ENCODE assay signal across 24 mouse cellular contexts in the genomic region with DNA sequence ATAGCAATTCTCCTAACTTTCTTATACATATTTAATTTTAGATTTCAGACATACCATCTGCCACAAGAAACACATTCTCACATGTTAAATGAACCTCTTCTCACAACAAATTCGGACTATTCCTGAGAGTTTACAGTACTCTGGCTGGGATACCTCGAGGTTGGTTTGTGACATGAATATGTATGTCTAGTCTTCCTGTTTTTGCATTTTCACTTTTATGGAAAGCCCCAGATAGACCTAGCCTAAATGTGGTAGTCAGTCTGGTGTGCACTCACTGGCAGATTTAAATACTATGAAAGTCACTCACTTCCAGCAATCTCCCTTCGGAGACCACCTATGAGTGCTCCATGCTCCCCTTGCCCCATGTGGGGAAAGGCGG. TPM values are rescaled to one million over a fixed set of nuclear protein-coding genes. Genes with fewer than 3 reads are reported as not detected.
A peak's percentile ranks its signal among the peaks of the same experiment; 100 is the strongest.
DNase-seq lines count a peak whose midpoint lies in the region; ATAC-seq lines count a peak whose summit lies in the region.
"Had no signal": no experiment of that assay in that cellular context is flagged by ENCODE, and none has a peak within 500 bp of the region (broad histone marks: within the 10 kb centered on the region; RNA-seq: fewer than 3 reads in every experiment).

No protein-coding gene starts in this region.

- H3K27ac ChIP-seq in midbrain, embryonic 14.5 days (replicated peaks; ENCODE audit: low read depth, low read length), result peak overlapping the region; percentile 20; the same call in 1 of the 2 replicates
- no peak overlapping the region for H3K27ac ChIP-seq in midbrain, embryonic 10.5 days (replicated peaks)
- H3K27ac ChIP-seq in macrophage, result peak overlapping the region; percentile 84
- H3K27ac ChIP-seq: gastrocnemius, adult 2 months; heart, embryonic 13.5 days; hindbrain, embryonic 12.5 days; hindbrain, postnatal 0 days had no signal

- no peak overlapping the region for H3K4me2 ChIP-seq in midbrain, embryonic 14.5 days (ENCODE audit: low read length)
- H3K4me2 ChIP-seq: embryonic facial prominence, embryonic 13.5 days; heart, embryonic 13.5 days; hindbrain, embryonic 12.5 days had no signal

- no peaks in the 10 kb centered on the region for H3K4me1 ChIP-seq in midbrain, embryonic 14.5 days (ENCODE audit: control insufficient read depth, insufficient read depth, low read length)
- H3K4me1 ChIP-seq in midbrain, embryonic 10.5 days, result peaks cover 12% of the 10 kb centered on the region

- H3K79me2 ChIP-seq in macrophage (ENCODE audit: inconsistent target), result no peaks in the 10 kb centered on the region

- DNase-seq in frontal cortex, postnatal 14 days (ENCODE audit: low spot score in 2 of 2), result no peak
- no peak for DNase-seq in midbrain, embryonic 14.5 days
- no peak for DNase-seq in midbrain, embryonic 10.5 days (ENCODE audit: low spot score)
- DNase-seq in lung, postnatal 14 days, result no peak
- DNase-seq: adrenal gland, adult 8-10 months; adrenal gland, postnatal 36 days; cerebellum, adult 11 months; cerebellum, adult 8-10 months; cerebellum, postnatal 14 days; gastrocnemius, adult 2 months; gastrocnemius, postnatal 25 days; heart, postnatal 36 days had no signal

- ATAC-seq in frontal cortex, adult (ENCODE audit: low TSS enrichment), result peak; percentile 59
- no peak for ATAC-seq in midbrain, embryonic 14.5 days (ENCODE audit: low FRiP score, low TSS enrichment)
- ATAC-seq: hindbrain, postnatal 0 days had no signal

- no peak overlapping the region for H3K4me3 ChIP-seq in midbrain, embryonic 14.5 days (replicated peaks; ENCODE audit: low read depth, low read length)
- no peak overlapping the region for H3K4me3 ChIP-seq in midbrain, embryonic 10.5 days
- H3K4me3 ChIP-seq in macrophage (ENCODE audit: inconsistent target), result no peak overlapping the region
- H3K4me3 ChIP-seq: embryonic facial prominence, embryonic 13.5 days; gastrocnemius, adult 2 months; heart, embryonic 13.5 days; hindbrain, embryonic 12.5 days had no signal

- H3K9me3 ChIP-seq in midbrain, embryonic 14.5 days (ENCODE audit: control insufficient read depth, low read length), result no peaks in the 10 kb centered on the region
- H3K9me3 ChIP-seq in midbrain, embryonic 10.5 days (replicated peaks), result no peaks in the 10 kb centered on the region
- H3K9me3 ChIP-seq: embryonic facial prominence, embryonic 13.5 days; G1E; heart, embryonic 13.5 days; hindbrain, embryonic 12.5 days had no signal

- H3K36me3 ChIP-seq in midbrain, embryonic 14.5 days (ENCODE audit: control insufficient read depth, insufficient read depth, low read length), result no peaks in the 10 kb centered on the region
- H3K36me3 ChIP-seq in midbrain, embryonic 10.5 days, result peaks cover 14% of the 10 kb centered on the region
- H3K36me3 ChIP-seq in macrophage (ENCODE audit: inconsistent target), result no peaks in the 10 kb centered on the region

- H3K9ac ChIP-seq in midbrain, embryonic 14.5 days (replicated peaks; ENCODE audit: low read length), result no peak overlapping the region
- H3K9ac ChIP-seq: embryonic facial prominence, embryonic 13.5 days; heart, embryonic 13.5 days; hindbrain, embryonic 12.5 days had no signal

- 73% methylated on average over 4 of the region's 4 CpGs for WGBS in midbrain, embryonic 14.5 days
- 82% methylated on average over 4 of the region's 4 CpGs for WGBS in midbrain, embryonic 10.5 days
- 60% methylated on average over 4 of the region's 4 CpGs for WGBS in macrophage (ENCODE audit: missing documents)

- no peaks in the 10 kb centered on the region for H3K27me3 ChIP-seq in midbrain, embryonic 14.5 days (ENCODE audit: control insufficient read depth, insufficient read depth, low read length)
- H3K27me3 ChIP-seq in midbrain, embryonic 10.5 days (ENCODE audit: low read depth, poor library complexity, severe bottlenecking), result no peaks in the 10 kb centered on the region
- H3K27me3 ChIP-seq: embryonic facial prominence, embryonic 13.5 days; heart, embryonic 13.5 days; hindbrain, embryonic 12.5 days had no signal

RNA-seq across cellular contexts. Expression of a gene that starts 37.1 kb away (rescaled TPM):
- polyA plus RNA-seq in midbrain, embryonic 14.5 days (2014; fragmentation: Nextera tagmentation; extraction: Ambion mirVana), result 88.6 and 120 TPM in 2 replicates
- polyA plus RNA-seq in midbrain, embryonic 10.5 days (2016; fragmentation: Nextera tagmentation; extraction: Ambion mirVana), result 10.5 and 28.2 TPM in 2 replicates
- under 1 TPM in 1 of 26 experiments, not detected in 25; 0.32 TPM for total RNA-seq in macrophage (2018; cell fraction: chromatin; rRNA removed)
- total RNA-seq in macrophage (2018; cell fraction: cytosol; rRNA removed), result under 1 TPM in 3 of 26 experiments, not detected in 23; under 0.01 to 0.09 (median 0.03) TPM
- total RNA-seq in macrophage (2018; cell fraction: nucleus; rRNA removed), result under 1 TPM in 1 of 26 experiments, not detected in 25; 0.25 TPM
- polyA plus RNA-seq in macrophage (2018), result 0.06 TPM in 1 of 3 replicates, not detected in the others
- total RNA-seq: granulocyte monocyte progenitor cell, adult 5-6 weeks had no signal

RNA-seq across cellular contexts. Expression of a gene that starts 37.6 kb away (rescaled TPM):
- polyA plus RNA-seq in midbrain, embryonic 14.5 days (2014; fragmentation: Nextera tagmentation; extraction: Ambion mirVana), result 5.5 and 6.3 TPM in 2 replicates
- 0.47 and 1.2 TPM in 2 replicates for polyA plus RNA-seq in midbrain, embryonic 10.5 days (2016; fragmentation: Nextera tagmentation; extraction: Ambion mirVana)
- total RNA-seq in macrophage (2018; cell fraction: chromatin; rRNA removed), result not detected
- total RNA-seq in macrophage (2018; cell fraction: cytosol; rRNA removed), result not detected
- total RNA-seq in macrophage (2018; cell fraction: nucleus; rRNA removed), result not detected
- not detected in 3 replicates for polyA plus RNA-seq in macrophage (2018)
- total RNA-seq: adrenal gland, adult 8-10 months; adrenal gland, postnatal 36 days; common myeloid progenitor, adult 5-6 weeks; gastrocnemius, adult 2 months; gastrocnemius, postnatal 25 days; granulocyte monocyte progenitor cell, adult 5-6 weeks; heart, postnatal 36 days had no signal
- polyA plus RNA-seq: heart, embryonic 13.5 days; heart, postnatal 0 days; intestine, embryonic 14.5 days had no signal

RNA-seq across cellular contexts. Expression of a gene that starts 45.8 kb away (rescaled TPM):
- 1.7 and 2.5 TPM in 2 replicates for polyA plus RNA-seq in midbrain, embryonic 14.5 days (2014; fragmentation: Nextera tagmentation; extraction: Ambion mirVana)
- polyA plus RNA-seq in midbrain, embryonic 10.5 days (2016; fragmentation: Nextera tagmentation; extraction: Ambion mirVana), result 0.31 and 1.1 TPM in 2 replicates
- not detected for total RNA-seq in macrophage (2018; cell fraction: chromatin; rRNA removed)
- not detected for total RNA-seq in macrophage (2018; cell fraction: cytosol; rRNA removed)
- not detected for total RNA-seq in macrophage (2018; cell fraction: nucleus; rRNA removed)
- polyA plus RNA-seq in macrophage (2018), result not detected in 3 replicates
- total RNA-seq: common myeloid progenitor, adult 5-6 weeks; G1E; gastrocnemius, adult 2 months; gastrocnemius, postnatal 25 days; granulocyte monocyte progenitor cell, adult 5-6 weeks; heart, postnatal 36 days; hindbrain, postnatal 0 days had no signal
- polyA plus RNA-seq: embryonic facial prominence, embryonic 13.5 days; forebrain, embryonic 14.5 days; G1E; heart, postnatal 0 days; intestine, embryonic 14.5 days had no signal
